Comparison of ENCODE assay signal across 18 mouse cellular contexts in the genomic region with DNA sequence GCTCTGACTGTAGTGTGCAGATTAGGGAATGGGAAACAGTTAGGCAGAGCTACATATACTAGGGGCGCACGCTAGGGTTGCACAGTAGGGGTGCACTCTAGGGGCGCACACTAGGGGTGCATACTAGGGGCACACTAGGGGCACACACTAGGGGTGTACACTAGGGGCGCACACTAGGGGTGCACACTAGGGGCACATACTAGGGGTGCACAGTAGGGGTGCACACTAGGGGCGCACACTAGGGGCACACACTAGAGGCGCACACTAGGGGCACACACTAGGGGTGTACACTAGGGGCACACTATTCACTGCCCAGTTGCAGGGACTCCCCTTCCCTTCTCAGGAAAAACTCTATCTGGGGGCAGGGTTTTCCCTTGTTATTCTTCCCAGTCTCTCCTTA.
DNase-seq lines count a peak whose midpoint lies in the region; ATAC-seq lines count a peak whose summit lies in the region.
"Had no signal": no experiment of that assay in that cellular context is flagged by ENCODE, and none has a peak within 500 bp of the region (broad histone marks: within the 10 kb centered on the region; RNA-seq: fewer than 3 reads in every experiment).

No protein-coding gene starts in this region.

- peak; percentile 30; the same call in 1 of the 2 replicates for ATAC-seq in embryonic facial prominence, embryonic 12.5 days (ENCODE audit: insufficient number of reproducible peaks, insufficient read depth, low FRiP score, low TSS enrichment)
- ATAC-seq in hindbrain, embryonic 12.5 days (ENCODE audit: low FRiP score): 0 out of 2 replicates have a peak, but pooled peaks have one; percentile 38
- ATAC-seq in hindbrain, embryonic 11.5 days (ENCODE audit: low FRiP score): no peak
- ATAC-seq in lung, embryonic 15.5 days (ENCODE audit: borderline replicate concordance, extremely low read depth, low FRiP score, low TSS enrichment): peak; percentile 19; the same call in 1 of the 2 replicates
- peak; percentile 25; the same call in 1 of the 2 replicates for ATAC-seq in megakaryocyte progenitor cell, adult 5-6 weeks (replicated peaks; ENCODE audit: poor library complexity)
- ATAC-seq: CD4-positive, CD25-positive, alpha-beta regulatory T cell, adult 4 months; forebrain, embryonic 13.5 days had no signal

- no peak overlapping the region for H3K4me2 ChIP-seq in embryonic facial prominence, embryonic 12.5 days (replicated peaks)
- no peak overlapping the region for H3K4me2 ChIP-seq in hindbrain, embryonic 12.5 days (replicated peaks)
- no peak overlapping the region for H3K4me2 ChIP-seq in hindbrain, embryonic 11.5 days (replicated peaks; ENCODE audit: low read depth, low read length)
- no peak overlapping the region for H3K4me2 ChIP-seq in lung, embryonic 15.5 days
- H3K4me2 ChIP-seq: forebrain, embryonic 13.5 days; limb, embryonic 15.5 days had no signal

- H3K27ac ChIP-seq in embryonic facial prominence, embryonic 12.5 days: no peak overlapping the region
- H3K27ac ChIP-seq in embryonic facial prominence, embryonic 10.5 days (replicated peaks): no peak overlapping the region
- H3K27ac ChIP-seq in hindbrain, embryonic 12.5 days: no peak overlapping the region
- no peak overlapping the region for H3K27ac ChIP-seq in hindbrain, embryonic 11.5 days (ENCODE audit: low read depth, low read length)
- H3K27ac ChIP-seq in lung, embryonic 15.5 days: no peak overlapping the region
- H3K27ac ChIP-seq: forebrain, embryonic 13.5 days; limb, embryonic 15.5 days had no signal

- no peak overlapping the region for H3K9ac ChIP-seq in embryonic facial prominence, embryonic 12.5 days
- no peak overlapping the region for H3K9ac ChIP-seq in hindbrain, embryonic 12.5 days
- H3K9ac ChIP-seq in hindbrain, embryonic 11.5 days (ENCODE audit: low read depth, low read length): no peak overlapping the region
- H3K9ac ChIP-seq in lung, embryonic 15.5 days: no peak overlapping the region
- H3K9ac ChIP-seq: forebrain, embryonic 13.5 days; limb, embryonic 15.5 days had no signal

- no peak overlapping the region for H3K4me3 ChIP-seq in embryonic facial prominence, embryonic 12.5 days
- no peak overlapping the region for H3K4me3 ChIP-seq in embryonic facial prominence, embryonic 10.5 days
- no peak overlapping the region for H3K4me3 ChIP-seq in hindbrain, embryonic 12.5 days
- H3K4me3 ChIP-seq in hindbrain, embryonic 11.5 days (ENCODE audit: low read depth, low read length): no peak overlapping the region
- no peak overlapping the region for H3K4me3 ChIP-seq in lung, embryonic 15.5 days
- H3K4me3 ChIP-seq: forebrain, embryonic 13.5 days; limb, embryonic 15.5 days had no signal

- no peaks in the 10 kb centered on the region for H3K9me3 ChIP-seq in embryonic facial prominence, embryonic 12.5 days
- no peaks in the 10 kb centered on the region for H3K9me3 ChIP-seq in embryonic facial prominence, embryonic 10.5 days
- no peaks in the 10 kb centered on the region for H3K9me3 ChIP-seq in hindbrain, embryonic 12.5 days (replicated peaks)
- no peaks in the 10 kb centered on the region for H3K9me3 ChIP-seq in hindbrain, embryonic 11.5 days (ENCODE audit: control insufficient read depth, low read length)
- no peaks in the 10 kb centered on the region for H3K9me3 ChIP-seq in lung, embryonic 15.5 days
- H3K9me3 ChIP-seq: forebrain, embryonic 13.5 days; limb, embryonic 15.5 days had no signal

- H3K27me3 ChIP-seq in embryonic facial prominence, embryonic 12.5 days: no peaks in the 10 kb centered on the region
- no peaks in the 10 kb centered on the region for H3K27me3 ChIP-seq in embryonic facial prominence, embryonic 10.5 days (replicated peaks; ENCODE audit: low read depth, poor library complexity, severe bottlenecking)
- no peaks in the 10 kb centered on the region for H3K27me3 ChIP-seq in hindbrain, embryonic 12.5 days
- H3K27me3 ChIP-seq in hindbrain, embryonic 11.5 days (ENCODE audit: control insufficient read depth, insufficient read depth, low read length): no peaks in the 10 kb centered on the region
- H3K27me3 ChIP-seq in lung, embryonic 15.5 days: no peaks in the 10 kb centered on the region
- H3K27me3 ChIP-seq: limb, embryonic 15.5 days had no signal

- no peaks in the 10 kb centered on the region for H3K36me3 ChIP-seq in embryonic facial prominence, embryonic 12.5 days
- no peaks in the 10 kb centered on the region for H3K36me3 ChIP-seq in embryonic facial prominence, embryonic 10.5 days (replicated peaks)
- H3K36me3 ChIP-seq in hindbrain, embryonic 12.5 days: no peaks in the 10 kb centered on the region
- no peaks in the 10 kb centered on the region for H3K36me3 ChIP-seq in hindbrain, embryonic 11.5 days (ENCODE audit: control insufficient read depth, insufficient read depth, low read length)
- no peaks in the 10 kb centered on the region for H3K36me3 ChIP-seq in lung, embryonic 15.5 days
- H3K36me3 ChIP-seq: limb, embryonic 15.5 days had no signal

- 86% methylated on average over 6 of the region's 6 CpGs for WGBS in embryonic facial prominence, embryonic 12.5 days
- WGBS in embryonic facial prominence, embryonic 10.5 days: 88% methylated on average over 6 of the region's 6 CpGs
- 88% methylated on average over 6 of the region's 6 CpGs for WGBS in hindbrain, embryonic 12.5 days
- 85% methylated on average over 6 of the region's 6 CpGs for WGBS in hindbrain, embryonic 11.5 days
- 89% methylated on average over 6 of the region's 6 CpGs for WGBS in lung, embryonic 15.5 days

- DNase-seq in embryonic facial prominence, embryonic 10.5 days (ENCODE audit: low spot score): no peak
- DNase-seq in hindbrain, embryonic 11.5 days (ENCODE audit: low spot score): no peak
- DNase-seq in lung, postnatal 25 days (ENCODE audit: low spot score): no peak
- DNase-seq in gastrocnemius, adult 8-10 months (ENCODE audit: low spot score in 2 of 2): no peak
- DNase-seq: cerebellum, adult 9-11 months; kidney, adult 2 months; kidney, postnatal 36 days; layer of hippocampus, adult 9-11 months; lung, postnatal 4 days; midbrain, embryonic 14.5 days; thymus, postnatal 36 days had no signal

- no peaks in the 10 kb centered on the region for H3K4me1 ChIP-seq in embryonic facial prominence, embryonic 12.5 days
- H3K4me1 ChIP-seq in embryonic facial prominence, embryonic 10.5 days: peaks cover 22% of the 10 kb centered on the region
- H3K4me1 ChIP-seq in hindbrain, embryonic 12.5 days: peaks cover 5% of the 10 kb centered on the region; the same call in 1 of the 2 replicates
- H3K4me1 ChIP-seq in hindbrain, embryonic 11.5 days (replicated peaks; ENCODE audit: control insufficient read depth, insufficient read depth, low read length): no peaks in the 10 kb centered on the region
- H3K4me1 ChIP-seq in lung, embryonic 15.5 days: peaks cover 16% of the 10 kb centered on the region
- H3K4me1 ChIP-seq: forebrain, embryonic 13.5 days had no signal
